Mouse (Mus musculus): ENCODE results near the gene Rtn4ip1. TPM values are rescaled to one million over a fixed set of nuclear protein-coding genes. Genes with fewer than 3 reads are reported as not detected.
A peak's percentile ranks its signal among the peaks of the same experiment; 100 is the strongest.

Gene Rtn4ip1
- total and polyA plus RNA-seq, 3 experiments, result 11.6 to 23.5 TPM; not detected in 1

- H3K9me3 ChIP-seq (replicated peaks; ENCODE audit: insufficient read depth, low read length), result no peaks in the 10 kb centered on the region
- H3K4me3 ChIP-seq (ENCODE audit: control insufficient read depth in 1 of 2, insufficient read depth in 1 of 2, low read depth in 2 of 2, low read length in 2 of 2), result no peak overlapping the region
- TF ChIP-seq UBTF (IDR thresholded peaks at IDR 0.05; ENCODE audit: borderline replicate concordance, insufficient read depth, low read depth, low read length) (no peak), ZNF384 (IDR thresholded peaks at IDR 0.05; ENCODE audit: low read depth, low read length) (no peak), CHD1 (IDR thresholded peaks at IDR 0.05; ENCODE audit: low read depth, low read length) (no peak), MAX (IDR thresholded peaks at IDR 0.05; ENCODE audit: low read length) (no peak), SIN3A (IDR thresholded peaks at IDR 0.05; ENCODE audit: low read length) (no peak)
- H3K27ac ChIP-seq (ENCODE audit: control insufficient read depth, low read depth, low read length), result no peak overlapping the region
- DNase-seq (ENCODE audit: low read depth, low spot score), result no peak
- no peak overlapping the region for H3K9ac ChIP-seq (ENCODE audit: control insufficient read depth, low read depth, low read length, poor library complexity, severe bottlenecking)
- peaks cover 0 to 1% of the 10 kb centered on the region in 2 experiments; a peak in 1 of 4 replicates for H3K27me3 ChIP-seq (ENCODE audit: control insufficient read depth in 1 of 2, insufficient read depth in 2 of 2, low read length in 2 of 2)
- no peaks in the 10 kb centered on the region for H3K79me2 ChIP-seq (ENCODE audit: control insufficient read depth, insufficient read depth, low read length, poor library complexity)
- H3K4me1 ChIP-seq (ENCODE audit: control insufficient read depth in 1 of 2, insufficient read depth in 2 of 2, low read length in 2 of 2), result no peaks in the 10 kb centered on the region
- no peaks in the 10 kb centered on the region for H3K36me3 ChIP-seq (ENCODE audit: control insufficient read depth in 1 of 2, insufficient read depth in 2 of 2, low read length in 2 of 2)
Observed at GRCm38 (mm10) chr10:43983866-43984265, 82.3 kb downstream of the Rtn4ip1 start.

GRCm38 (mm10) chr10:43991268-43991667, 89.7 kb downstream of the Rtn4ip1 start:
- H3K36me3 ChIP-seq (ENCODE audit: control insufficient read depth in 1 of 2, insufficient read depth in 2 of 2, low read length in 2 of 2), result no peaks in the 10 kb centered on the region
- peaks cover 0 to 5% of the 10 kb centered on the region in 2 experiments; a peak in 1 of 4 replicates for H3K4me1 ChIP-seq (ENCODE audit: control insufficient read depth in 1 of 2, insufficient read depth in 2 of 2, low read length in 2 of 2)
- TF ChIP-seq JUND (IDR thresholded peaks at IDR 0.05; ENCODE audit: low read depth, low read length), result no peak
- TF ChIP-seq ELF1 (IDR thresholded peaks at IDR 0.05; ENCODE audit: low read depth, low read length), result no peak
- TF ChIP-seq RAD21 (IDR thresholded peaks at IDR 0.05; ENCODE audit: low read depth, low read length), result peak; percentile 20
- TF ChIP-seq POLR2AphosphoS2 (IDR thresholded peaks at IDR 0.05; ENCODE audit: low read length), result no peak
- no peak for TF ChIP-seq USF1 (IDR thresholded peaks at IDR 0.05; ENCODE audit: low read depth, low read length)
- TF ChIP-seq ZNF384 (IDR thresholded peaks at IDR 0.05; ENCODE audit: low read depth, low read length), result no peak
- peak; percentile 7 to 26 (median 22); a peak in 4 of 6 replicates for TF ChIP-seq CTCF (IDR thresholded peaks at IDR 0.05 in 2 of 3, conservative IDR thresholded peaks at IDR 0.05 in 1 of 3; ENCODE audit: control insufficient read depth in 1 of 3, insufficient read depth in 1 of 3, low read depth in 2 of 3, low read length in 3 of 3, poor library complexity in 1 of 3, severe bottlenecking in 1 of 3)
- no peak for TF ChIP-seq BHLHE40 (IDR thresholded peaks at IDR 0.05; ENCODE audit: borderline replicate concordance, low read depth, low read length)
- no peak for TF ChIP-seq UBTF (IDR thresholded peaks at IDR 0.05; ENCODE audit: borderline replicate concordance, insufficient read depth, low read depth, low read length)
- H3K9ac ChIP-seq (ENCODE audit: control insufficient read depth, low read depth, low read length, poor library complexity, severe bottlenecking), result no peak overlapping the region
- H3K9me3 ChIP-seq (replicated peaks; ENCODE audit: insufficient read depth, low read length), result no peaks in the 10 kb centered on the region
- peaks cover 0 to 1% of the 10 kb centered on the region in 2 experiments; a peak in 2 of 4 replicates for H3K27me3 ChIP-seq (ENCODE audit: control insufficient read depth in 1 of 2, insufficient read depth in 2 of 2, low read length in 2 of 2)
- no peak overlapping the region for H3K4me3 ChIP-seq (ENCODE audit: control insufficient read depth in 1 of 2, insufficient read depth in 1 of 2, low read depth in 2 of 2, low read length in 2 of 2)
- no peak for DNase-seq (ENCODE audit: low read depth, low spot score)
- no peaks in the 10 kb centered on the region for H3K79me2 ChIP-seq (ENCODE audit: control insufficient read depth, insufficient read depth, low read length, poor library complexity)
- no peak overlapping the region for H3K27ac ChIP-seq (ENCODE audit: control insufficient read depth, low read depth, low read length)

GRCm38 (mm10) chr10:43992506-43992905, 90.9 kb downstream of the Rtn4ip1 start:
- no peak for DNase-seq (ENCODE audit: low read depth, low spot score)
- no peaks in the 10 kb centered on the region; a peak in 1 of 4 replicates for H3K27me3 ChIP-seq (ENCODE audit: control insufficient read depth in 1 of 2, insufficient read depth in 2 of 2, low read length in 2 of 2)
- no peaks in the 10 kb centered on the region for H3K9me3 ChIP-seq (replicated peaks; ENCODE audit: insufficient read depth, low read length)
- H3K4me3 ChIP-seq (ENCODE audit: control insufficient read depth in 1 of 2, insufficient read depth in 1 of 2, low read depth in 2 of 2, low read length in 2 of 2), result no peak overlapping the region
- no peak overlapping the region for H3K27ac ChIP-seq (ENCODE audit: control insufficient read depth, low read depth, low read length)
- peaks cover 0 to 5% of the 10 kb centered on the region in 2 experiments; a peak in 1 of 4 replicates for H3K4me1 ChIP-seq (ENCODE audit: control insufficient read depth in 1 of 2, insufficient read depth in 2 of 2, low read length in 2 of 2)
- H3K9ac ChIP-seq (ENCODE audit: control insufficient read depth, low read depth, low read length, poor library complexity, severe bottlenecking), result no peak overlapping the region
- no peaks in the 10 kb centered on the region for H3K36me3 ChIP-seq (ENCODE audit: control insufficient read depth in 1 of 2, insufficient read depth in 2 of 2, low read length in 2 of 2)
- H3K79me2 ChIP-seq (ENCODE audit: control insufficient read depth, insufficient read depth, low read length, poor library complexity), result no peaks in the 10 kb centered on the region
- no peak for TF ChIP-seq POLR2AphosphoS5 (IDR thresholded peaks at IDR 0.05; ENCODE audit: borderline replicate concordance, low read depth, low read length)
- no peak for TF ChIP-seq CHD2 (IDR thresholded peaks at IDR 0.05; ENCODE audit: low read length)
- TF ChIP-seq HCFC1 (IDR thresholded peaks at IDR 0.05; ENCODE audit: low read depth, low read length), result no peak
- no peak for TF ChIP-seq KAT2A (conservative IDR thresholded peaks at IDR 0.05; ENCODE audit: low read depth, low read length)
- no peak for TF ChIP-seq BHLHE40 (IDR thresholded peaks at IDR 0.05; ENCODE audit: borderline replicate concordance, low read depth, low read length)
- TF ChIP-seq MEF2A (IDR thresholded peaks at IDR 0.05; ENCODE audit: extremely low read depth, insufficient replicate concordance, low read depth, low read length, poor library complexity, severe bottlenecking), result no peak
- no peak for TF ChIP-seq MAX (IDR thresholded peaks at IDR 0.05; ENCODE audit: low read length)
- TF ChIP-seq NELFE (IDR thresholded peaks at IDR 0.05; ENCODE audit: low read depth, low read length), result no peak
- no peak for TF ChIP-seq GATA1 (IDR thresholded peaks at IDR 0.05; ENCODE audit: low read depth, low read length)
- TF ChIP-seq NRF1 (IDR thresholded peaks at IDR 0.05; ENCODE audit: insufficient read depth, low read depth, low read length, poor library complexity, severe bottlenecking), result no peak
- TF ChIP-seq RAD21 (IDR thresholded peaks at IDR 0.05; ENCODE audit: low read depth, low read length), result no peak
- no peak for TF ChIP-seq TAL1 (IDR thresholded peaks at IDR 0.05; ENCODE audit: low read length)
- TF ChIP-seq EP300 (IDR thresholded peaks at IDR 0.05; ENCODE audit: low read depth in 1 of 2, low read length in 2 of 2), result no peak
- no peak for TF ChIP-seq RCOR1 (IDR thresholded peaks at IDR 0.05; ENCODE audit: low read depth, low read length)
- TF ChIP-seq JUND (IDR thresholded peaks at IDR 0.05; ENCODE audit: low read depth, low read length), result no peak
- TF ChIP-seq POLR2AphosphoS2 (IDR thresholded peaks at IDR 0.05; ENCODE audit: low read length), result no peak
- no peak for TF ChIP-seq ZNF384 (IDR thresholded peaks at IDR 0.05; ENCODE audit: low read depth, low read length)
- TF ChIP-seq CTCF (IDR thresholded peaks at IDR 0.05 in 2 of 3, conservative IDR thresholded peaks at IDR 0.05 in 1 of 3; ENCODE audit: control insufficient read depth in 1 of 3, insufficient read depth in 1 of 3, low read depth in 2 of 3, low read length in 3 of 3, poor library complexity in 1 of 3, severe bottlenecking in 1 of 3), result no peak
